Mouse (Mus musculus) lung, embryonic 14.5 days (tissue): ENCODE results near the gene Bik. TPM values are rescaled to one million over a fixed set of nuclear protein-coding genes. Genes with fewer than 3 reads are reported as not detected.
A peak's percentile ranks its signal among the peaks of the same experiment; 100 is the strongest.

Experiments used
- ATAC-seq: fragments of 200-750 bp; cut with Nextera tagmentation; 2 replicates; pipeline ENCODE4 v1.8.0; 2017; ENCODE audit warnings: mild to moderate bottlenecking, moderate TSS enrichment, moderate library complexity; ENCODE audit not compliant: insufficient read depth
- DNase-seq: peaks from one replicate; pipeline ENCODE4 v3.0.0-alpha.2; 2015
- H3K27ac ChIP-seq: fragments of 300-500 bp; sonication (generic); 2 replicates; pipeline ENCODE4 v1.5.1; 2014; ENCODE audit warnings: low read depth, mild to moderate bottlenecking, moderate library complexity
- H3K27me3 ChIP-seq: fragments of 300-500 bp; sonication (generic); 2 replicates; pipeline ENCODE4 v1.6.1; 2014; ENCODE audit warnings: low read length, control low read depth; ENCODE audit not compliant: insufficient read depth
- H3K36me3 ChIP-seq: fragments of 300-500 bp; sonication (generic); 2 replicates; pipeline ENCODE4 v1.6.1; 2014; ENCODE audit warnings: control low read depth; ENCODE audit not compliant: insufficient read depth
- H3K4me1 ChIP-seq: fragments of 300-500 bp; sonication (generic); 2 replicates; pipeline ENCODE4 v1.6.1; 2014; ENCODE audit warnings: antibody characterized with exemption, control low read depth; ENCODE audit not compliant: insufficient read depth
- H3K4me2 ChIP-seq: fragments of 300-500 bp; sonication (generic); 2 replicates; pipeline ENCODE4 v1.6.1; 2014; ENCODE audit warnings: mild to moderate bottlenecking
- H3K4me3 ChIP-seq: fragments of 300-500 bp; sonication (generic); 2 replicates; pipeline ENCODE4 v1.5.1; 2014; ENCODE audit warnings: low read depth, low read length
- H3K9ac ChIP-seq: fragments of 300-500 bp; sonication (generic); 2 replicates; pipeline ENCODE4 v1.6.1; 2014
- H3K9me3 ChIP-seq: fragments of 300-500 bp; sonication (generic); 2 replicates; pipeline ENCODE4 v1.6.1; 2016; ENCODE audit warnings: low read depth, low read length, control low read depth
- CTCF ChIP-seq: IDR thresholded peaks from 2 replicates; pipeline ENCODE4 v1.5.1; 2016; ENCODE audit warnings: antibody characterized with exemption, low read depth
- WGBS: fragments of 180-500 bp; shearing (Covaris S2); extraction: QIAGEN DNeasy Blood & Tissue Kit; methylation state at CpG from one replicate; pipeline ENCODE4 v1.1.7; 2014; 5-methylcytosine and 5-hydroxymethylcytosine counted together
- polyA plus RNA-seq: library from polyadenylated mRNA; unstranded; fragments of >200 nt; fragmentation: Nextera tagmentation; extraction: Ambion mirVana; gene quantifications from 2 replicates; pipeline ENCODE4 v1.2.1, GENCODE M21; 2014

The Bik gene
- polyA plus RNA-seq, 1 experiment from 2014 or later: 12.1 TPM

- Histone ChIP-seq H3K4me3 (no peak overlapping the region), H3K27me3 (no peaks in the 10 kb centered on the region), H3K9me3 (no peaks in the 10 kb centered on the region), H3K4me1 (no peaks in the 10 kb centered on the region), H3K36me3 (no peaks in the 10 kb centered on the region), H3K9ac (no peak overlapping the region), H3K27ac (no peak overlapping the region), H3K4me2 (no peak overlapping the region)
- ATAC-seq: no peak
- no peak for TF ChIP-seq CTCF
- DNase-seq: no peak
- WGBS: 61% methylated on average over 13 of the region's 13 CpGs
Observed at GRCm38 (mm10) chr15:83512489-83513281, 14.0 kb upstream of the Bik start.

DNA sequence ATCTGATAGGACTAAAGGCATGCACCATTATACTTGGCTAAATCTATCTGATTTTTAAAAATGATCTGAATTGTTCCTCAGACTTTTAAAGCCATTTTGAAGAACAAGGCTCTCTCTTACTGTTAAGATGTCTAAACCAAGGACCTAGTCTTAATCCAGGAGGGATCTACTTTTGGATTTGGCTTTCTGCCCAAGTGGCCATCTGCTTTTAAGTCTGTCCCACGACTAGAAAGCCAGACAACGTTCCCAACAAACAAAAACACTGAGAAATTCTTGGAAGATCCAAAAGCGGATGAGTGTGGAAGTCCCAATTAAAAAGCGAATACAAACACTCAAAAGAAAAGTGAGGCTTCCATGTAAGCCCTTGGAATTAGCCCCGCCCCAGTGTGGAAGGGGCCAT is 11.6 kb upstream of the Bik start:
- Histone ChIP-seq H3K9me3 (no peaks in the 10 kb centered on the region), H3K9ac (no peak overlapping the region), H3K4me1 (no peaks in the 10 kb centered on the region), H3K36me3 (no peaks in the 10 kb centered on the region), H3K4me3 (no peak overlapping the region), H3K27ac (no peak overlapping the region), H3K4me2 (no peak overlapping the region), H3K27me3 (no peaks in the 10 kb centered on the region)
- 61% methylated on average over 5 of the region's 5 CpGs for WGBS
- no peak for ATAC-seq
- no peak for TF ChIP-seq CTCF
- DNase-seq: no peak

GRCm38 (mm10) chr15:83518215-83519048 is 8.2 kb upstream of the Bik start:
- 29% methylated on average over 20 of the region's 20 CpGs for WGBS
- Histone ChIP-seq H3K27me3 (no peaks in the 10 kb centered on the region), H3K36me3 (no peaks in the 10 kb centered on the region), H3K9ac (peak overlapping the region; percentile 22; the same call in 1 of the 2 replicates), H3K9me3 (no peaks in the 10 kb centered on the region), H3K4me2 (peak overlapping the region; percentile 18; the same call in 1 of the 2 replicates), H3K27ac (no peak overlapping the region), H3K4me1 (no peaks in the 10 kb centered on the region), H3K4me3 (no peak overlapping the region)
- peak; percentile 86 for TF ChIP-seq CTCF
- DNase-seq: peak; percentile 92
- peak; percentile 65 for ATAC-seq

GRCm38 (mm10) chr15:83520861-83521382 is 5.7 kb upstream of the Bik start:
- H3K27ac ChIP-seq: no peak overlapping the region
- DNase-seq (no peak), ATAC-seq (no peak)
- 78% methylated on average over 6 of the region's 6 CpGs for WGBS
- H3K9ac ChIP-seq: no peak overlapping the region
- no peaks in the 10 kb centered on the region for H3K4me1 ChIP-seq
- H3K4me2 ChIP-seq: no peak overlapping the region
- no peak for TF ChIP-seq CTCF
- H3K4me3 ChIP-seq: no peak overlapping the region
- no peaks in the 10 kb centered on the region for H3K9me3 ChIP-seq
- H3K36me3 ChIP-seq: no peaks in the 10 kb centered on the region
- peaks cover 6% of the 10 kb centered on the region for H3K27me3 ChIP-seq

DNA sequence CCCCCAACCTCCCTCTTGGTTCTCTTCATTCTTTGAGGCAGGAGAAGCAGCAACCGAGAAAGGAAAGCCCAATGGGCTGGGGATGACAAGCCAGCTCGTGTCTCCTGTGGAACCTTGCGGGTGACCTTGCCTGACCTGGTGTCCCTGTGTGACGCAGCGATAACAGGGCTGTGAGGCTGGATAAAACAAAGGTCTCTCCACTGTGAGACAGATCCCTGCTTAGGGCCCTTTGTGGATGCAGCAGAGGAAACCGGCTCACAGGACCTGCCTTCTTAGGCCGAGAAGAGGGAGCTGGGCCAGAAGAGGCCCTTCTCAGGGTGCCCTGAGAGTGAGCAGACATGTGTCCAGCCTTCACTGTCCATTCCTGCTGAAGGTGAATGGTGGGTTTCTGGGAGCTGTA is 3.5 kb upstream of the Bik start:
- Histone ChIP-seq H3K4me2 (no peak overlapping the region), H3K9me3 (no peaks in the 10 kb centered on the region), H3K27ac (peak overlapping the region; percentile 8; the same call in 1 of the 2 replicates), H3K9ac (no peak overlapping the region), H3K4me3 (no peak overlapping the region), H3K4me1 (no peaks in the 10 kb centered on the region; the same call in 1 of the 2 replicates), H3K36me3 (no peaks in the 10 kb centered on the region), H3K27me3 (peaks cover 25% of the 10 kb centered on the region)
- no peak for TF ChIP-seq CTCF
- no peak for ATAC-seq
- DNase-seq: no peak
- 25% methylated on average over 7 of the region's 7 CpGs for WGBS

- no peaks in the 10 kb centered on the region for H3K9me3 ChIP-seq
- H3K27ac ChIP-seq: no peak overlapping the region; the same call in 1 of the 2 replicates
- no peaks in the 10 kb centered on the region for H3K36me3 ChIP-seq
- no peak overlapping the region for H3K4me3 ChIP-seq
- ATAC-seq (0 out of 2 replicates have a peak, but pooled peaks have one; percentile 16), DNase-seq (no peak)
- no peak overlapping the region for H3K4me2 ChIP-seq
- 45% methylated on average over 14 of the region's 14 CpGs for WGBS
- H3K27me3 ChIP-seq: peaks cover 25% of the 10 kb centered on the region
- no peak overlapping the region for H3K9ac ChIP-seq
- no peak for TF ChIP-seq CTCF
- no peaks in the 10 kb centered on the region; the same call in 1 of the 2 replicates for H3K4me1 ChIP-seq
Observed at GRCm38 (mm10) chr15:83523638-83524332, 2.9 kb upstream of the Bik start.
